Mouse (Mus musculus) retina, embryonic 14.5 days (tissue): ENCODE data around the gene Eef1a2.

ENCODE experiments used
- DNase-seq: peaks from one replicate; pipeline ENCODE4 v3.0.0-alpha.2; 2015; ENCODE audit warnings: low spot score

Gene Eef1a2

DNA sequence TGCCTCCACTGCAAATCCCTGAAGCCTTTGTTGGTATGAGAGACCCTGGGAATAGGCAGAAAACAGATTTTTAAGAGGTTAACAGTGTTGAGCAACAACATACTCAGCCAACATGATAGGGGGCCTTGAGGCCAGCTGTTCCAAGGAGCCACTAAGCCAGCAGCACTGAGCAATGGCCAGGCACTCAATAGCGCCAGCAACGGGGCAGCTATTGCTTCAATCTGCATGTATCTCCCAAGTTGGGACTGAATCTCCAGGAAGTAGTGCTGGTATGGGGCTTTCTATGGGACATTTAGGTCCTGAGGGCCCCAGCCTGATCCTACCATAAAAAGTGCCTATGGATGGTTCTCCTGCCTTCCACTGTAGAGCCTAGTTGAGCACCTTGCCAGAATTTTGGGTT lies 1.7 kb upstream of the Eef1a2 start:
- DNase-seq = no peak

DNA sequence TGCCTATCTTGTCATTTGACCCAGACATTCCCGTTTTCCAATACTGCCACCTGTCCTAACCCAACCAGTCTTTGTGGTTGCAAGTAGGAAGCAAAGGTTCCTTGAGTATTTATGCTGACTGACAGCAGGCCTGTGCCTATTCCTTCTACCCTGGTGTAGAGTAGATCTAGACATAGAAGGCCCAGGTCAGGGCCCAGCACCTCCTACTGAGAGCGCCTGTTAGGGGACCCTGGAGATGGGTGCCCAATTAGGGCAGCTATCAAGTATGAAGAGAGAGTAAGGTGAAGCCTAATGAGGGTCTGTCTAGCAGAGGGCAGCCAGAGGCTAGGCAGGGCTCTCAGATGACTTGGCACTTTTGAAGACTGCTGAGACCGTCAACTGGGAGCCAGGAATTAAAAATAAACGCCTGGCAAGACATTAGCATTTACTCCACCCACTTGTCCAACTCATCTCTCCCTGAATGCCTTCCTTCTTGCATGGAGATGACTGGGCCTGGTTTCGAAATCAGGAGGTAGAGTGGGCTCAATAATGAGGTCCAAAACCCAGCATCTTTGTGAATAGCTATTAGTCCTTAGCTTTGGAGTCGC lies 995 bp upstream of the Eef1a2 start:
- no peak for DNase-seq

DNA sequence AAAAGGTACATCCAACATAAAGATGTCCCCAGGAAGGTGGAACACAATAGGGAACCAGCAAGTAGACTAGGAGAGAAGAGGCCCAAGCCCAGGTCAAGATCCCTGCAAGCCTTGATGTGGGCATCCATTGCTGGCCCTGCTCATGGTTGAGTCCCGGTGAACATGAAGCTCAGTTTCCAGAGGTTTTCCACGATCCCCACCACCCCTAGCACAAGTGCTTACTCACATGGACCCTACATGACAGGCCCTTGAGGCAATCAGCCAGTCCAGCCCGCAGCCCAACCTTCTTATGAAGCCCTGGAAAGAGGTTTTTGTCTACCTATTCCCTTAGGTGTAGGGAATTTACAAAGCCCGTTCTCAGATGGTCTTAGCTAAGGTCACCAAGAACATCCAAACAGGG lies 366 bp upstream of the Eef1a2 start:
- DNase-seq = no peak

DNA sequence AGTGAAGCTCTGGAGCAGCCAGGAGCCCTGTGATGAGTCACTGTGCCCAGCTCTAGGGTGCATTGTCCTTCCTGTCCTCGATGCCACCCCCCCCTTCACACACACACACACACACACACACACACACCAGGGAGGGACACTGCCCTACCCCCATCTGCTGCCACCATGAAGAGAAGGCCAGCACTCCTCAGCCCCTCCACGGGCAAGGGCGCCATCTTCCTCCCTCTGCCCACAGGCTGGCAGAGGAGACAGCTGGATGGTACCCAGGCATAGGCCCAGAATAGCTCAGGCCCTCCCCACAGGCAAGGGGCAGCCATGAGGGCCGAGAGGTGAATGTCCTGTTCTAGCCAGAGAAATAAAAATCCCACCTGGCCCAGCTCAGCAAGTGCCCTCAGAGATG lies 1.0 kb downstream of the Eef1a2 start:
- DNase-seq = no peak

DNA sequence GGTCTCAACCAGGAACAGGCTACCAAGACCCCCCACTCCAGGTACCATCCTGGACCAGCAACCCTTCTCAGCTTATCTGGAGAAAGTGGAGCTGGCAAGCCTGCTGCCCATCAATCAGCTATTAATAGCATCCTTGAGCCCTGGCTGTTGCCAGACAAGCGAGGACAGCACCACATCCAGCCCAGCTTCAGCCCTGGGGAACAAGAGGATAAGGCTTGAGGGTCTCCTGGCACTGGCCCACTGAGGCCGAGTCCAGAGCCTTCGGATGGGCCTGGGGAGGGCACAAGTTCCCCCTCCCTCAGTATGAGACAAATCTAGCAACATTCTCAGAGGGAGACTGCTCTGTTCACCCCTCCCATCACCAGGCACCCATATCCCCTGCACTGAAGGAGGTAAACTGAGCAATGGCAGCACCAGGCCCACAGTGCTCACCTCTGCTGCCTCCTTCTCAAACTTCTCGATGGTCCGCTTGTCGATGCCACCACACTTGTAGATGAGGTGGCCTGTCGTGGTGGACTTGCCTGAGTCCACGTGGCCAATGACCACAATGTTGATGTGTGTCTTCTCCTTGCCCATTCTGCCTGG lies 1.9 kb downstream of the Eef1a2 start:
- no peak for DNase-seq

DNA sequence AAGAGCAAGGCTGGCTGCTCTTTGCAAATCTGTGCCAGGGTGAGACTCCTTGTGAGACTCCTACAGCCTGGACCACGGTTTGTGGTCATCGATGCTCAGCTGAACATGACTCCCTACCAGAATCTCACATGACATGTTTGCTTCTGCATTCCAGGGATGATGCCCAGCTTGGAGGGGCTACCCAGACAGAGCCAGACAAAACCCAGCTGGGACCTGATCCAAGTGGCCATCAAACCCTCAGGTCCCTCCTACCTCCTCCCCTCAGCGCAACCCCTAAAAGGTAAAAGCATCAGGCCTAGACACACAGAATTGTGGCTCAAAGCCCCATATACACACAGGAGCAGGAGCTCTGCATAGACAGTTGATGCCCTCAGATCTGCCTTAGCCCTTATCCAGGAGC lies 2.5 kb downstream of the Eef1a2 start:
- DNase-seq = no peak

DNA sequence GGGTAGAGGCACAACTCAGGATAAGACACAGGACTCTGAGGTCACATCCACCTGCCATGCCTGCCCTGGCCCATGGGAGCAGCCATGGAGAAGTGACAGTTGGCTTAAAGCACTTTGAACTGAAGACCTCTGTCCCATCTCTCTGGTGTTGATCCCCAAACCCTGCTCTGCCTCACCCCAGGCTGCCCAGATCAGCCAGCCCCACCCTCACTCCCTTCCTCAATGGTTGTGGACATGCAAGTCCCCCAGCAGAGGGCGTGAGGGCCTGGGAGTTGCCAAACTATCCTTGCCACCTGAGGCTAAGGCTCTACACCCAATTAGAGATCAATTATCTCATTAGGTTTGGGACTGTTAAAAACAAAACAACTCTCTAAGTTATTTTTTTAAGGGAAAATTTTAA lies 3.0 kb downstream of the Eef1a2 start:
- peak; percentile 60 for DNase-seq

DNA sequence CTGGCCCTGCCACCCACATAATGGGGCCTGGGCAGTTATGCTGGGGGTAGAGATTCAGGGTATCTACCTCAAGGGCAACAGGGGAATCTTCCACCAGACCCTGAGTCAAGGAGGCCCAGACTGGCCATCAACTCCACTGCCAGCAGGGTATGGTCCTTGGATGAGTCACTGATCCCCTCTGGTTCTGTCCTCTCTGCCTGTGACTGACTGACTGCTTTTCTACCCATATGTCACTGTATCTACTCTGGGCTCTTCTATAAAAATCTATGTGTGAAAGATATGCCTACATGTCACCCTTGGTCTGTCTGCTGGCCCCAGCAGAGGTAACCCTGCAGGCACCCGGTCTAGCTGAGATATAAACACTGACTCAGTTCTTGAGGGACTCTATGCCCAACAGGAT lies 3.7 kb downstream of the Eef1a2 start:
- no peak for DNase-seq

DNA sequence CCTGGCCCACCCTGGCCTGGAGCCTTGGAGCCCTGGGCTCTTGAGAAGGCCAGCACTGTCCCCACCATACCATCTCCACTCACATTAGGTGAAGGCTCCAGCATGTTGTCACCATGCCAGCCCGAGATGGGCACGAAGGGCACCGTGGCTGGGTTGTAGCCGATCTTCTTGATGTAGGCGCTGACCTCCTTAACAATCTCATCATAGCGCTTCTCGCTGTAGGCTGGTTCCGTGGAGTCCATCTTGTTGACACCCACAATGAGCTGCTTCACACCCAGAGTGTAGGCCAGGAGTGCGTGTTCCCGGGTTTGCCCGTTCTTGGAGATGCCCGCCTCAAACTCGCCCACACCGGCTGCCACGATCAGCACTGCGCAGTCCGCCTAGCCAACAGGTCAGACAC lies 4.1 kb downstream of the Eef1a2 start:
- no peak for DNase-seq

DNA sequence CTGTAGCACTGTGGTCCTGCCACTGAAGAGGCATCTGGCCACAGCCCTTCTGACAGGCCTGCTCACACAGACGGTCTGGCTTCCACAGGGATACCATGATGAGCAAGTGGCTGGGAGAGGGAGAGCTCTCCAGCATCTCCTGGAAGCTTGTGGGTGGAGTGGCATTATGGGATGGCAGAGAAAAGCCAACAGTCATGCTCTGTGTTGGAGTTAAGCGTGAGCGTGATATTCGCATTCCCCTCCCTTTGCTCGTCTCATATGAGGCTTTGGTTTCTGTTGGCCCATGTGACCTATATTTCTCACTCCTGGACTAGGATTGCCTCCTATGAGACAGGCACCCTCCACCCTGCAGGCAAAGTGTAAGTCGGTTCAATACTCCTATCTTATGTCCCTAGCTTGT lies 6.5 kb downstream of the Eef1a2 start:
- DNase-seq = no peak

DNA sequence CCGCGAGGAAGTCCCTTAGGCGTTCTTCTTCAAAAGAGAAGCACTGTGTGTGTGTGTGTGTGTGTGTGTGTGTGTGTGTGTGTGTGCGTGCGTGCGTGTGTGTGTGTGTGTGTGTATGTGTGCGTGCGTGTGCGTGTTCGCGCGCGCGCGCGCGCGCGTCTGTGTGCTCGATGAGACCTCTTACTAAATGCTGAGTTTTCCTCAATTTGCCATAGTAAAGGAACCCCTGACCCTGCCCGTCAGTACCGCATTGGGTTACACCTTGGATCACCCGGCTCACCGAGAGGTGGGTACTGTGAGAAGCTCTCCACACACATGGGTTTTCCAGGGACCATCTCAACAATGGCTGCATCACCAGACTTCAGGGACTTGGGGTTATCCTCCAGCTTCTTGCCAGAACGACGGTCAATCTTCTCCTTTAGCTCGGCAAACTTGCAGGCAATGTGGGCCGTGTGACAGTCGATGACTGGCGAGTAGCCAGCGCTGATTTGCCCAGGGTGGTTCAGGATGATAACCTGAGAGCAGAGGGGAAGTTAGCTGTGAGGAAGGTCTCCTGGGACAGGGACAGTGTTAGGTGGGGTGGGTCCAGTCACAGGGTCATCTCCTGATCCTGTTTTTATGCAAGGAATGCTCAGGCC lies 8.4 kb downstream of the Eef1a2 start:
- DNase-seq = no peak

DNA sequence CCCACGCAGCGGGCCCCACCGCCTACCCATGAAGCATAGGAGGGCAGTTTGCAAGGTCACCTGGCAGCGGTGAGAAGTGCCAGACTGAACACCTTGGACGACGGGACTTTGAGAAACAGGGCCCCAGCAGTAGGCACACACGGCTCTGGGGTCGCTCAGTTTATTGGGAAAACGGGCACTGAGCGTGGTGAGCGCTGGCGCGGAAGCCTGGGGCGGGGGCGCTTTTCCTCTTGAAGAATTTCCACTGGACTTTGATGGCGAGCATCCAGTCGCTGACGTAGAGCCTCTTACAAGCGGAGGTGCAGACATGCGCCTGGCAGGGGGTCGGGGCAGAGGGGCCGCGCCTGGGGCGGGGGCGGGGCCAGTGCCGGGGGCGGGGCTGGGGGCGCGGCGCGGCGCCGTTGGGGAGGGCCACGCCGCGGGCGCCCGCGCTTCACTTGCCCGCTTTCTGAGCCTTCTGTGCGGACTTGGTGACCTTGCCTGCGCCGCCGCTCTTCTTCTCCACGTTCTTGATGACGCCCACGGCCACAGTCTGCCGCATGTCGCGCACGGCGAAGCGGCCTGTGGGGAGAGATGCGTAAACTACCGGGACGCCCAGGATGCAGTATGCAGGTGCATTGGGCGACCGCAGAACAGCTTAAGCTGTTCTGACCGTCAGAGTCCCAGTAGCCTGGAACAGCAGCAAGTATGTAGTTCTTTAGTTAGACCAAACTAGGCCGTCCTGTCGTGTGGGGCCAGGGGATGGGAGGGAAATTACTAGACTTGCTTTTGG lies 9.1 kb downstream of the Eef1a2 start:
- peak; percentile 64 for DNase-seq

DNA sequence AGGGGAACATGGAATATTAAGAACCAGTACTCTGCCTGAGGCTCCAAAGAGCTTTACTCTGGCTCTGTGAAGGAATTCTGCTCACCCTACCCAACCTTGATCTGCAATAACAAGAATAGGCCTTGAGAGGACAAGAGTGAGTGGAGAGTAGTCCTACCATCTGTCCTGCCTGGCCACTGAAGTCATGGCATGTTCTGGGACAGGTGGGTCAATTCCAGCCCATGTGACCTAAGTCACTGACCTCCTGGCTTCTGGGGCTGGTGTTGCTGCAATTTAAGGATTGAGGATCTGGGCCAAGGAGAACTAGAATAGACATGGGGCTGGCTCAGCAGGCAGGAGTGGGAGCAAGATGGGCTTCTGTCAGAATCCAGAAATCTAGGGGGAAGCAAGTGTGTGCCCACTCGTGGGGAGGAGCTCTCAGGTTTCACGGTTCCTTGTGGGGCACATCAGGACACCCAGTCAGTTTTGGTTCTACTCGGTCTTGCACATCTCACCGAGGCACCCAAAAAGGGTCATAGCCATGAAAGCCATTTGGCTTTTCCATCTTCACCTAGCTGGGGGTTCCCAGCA lies 9.8 kb downstream of the Eef1a2 start:
- no peak for DNase-seq

DNA sequence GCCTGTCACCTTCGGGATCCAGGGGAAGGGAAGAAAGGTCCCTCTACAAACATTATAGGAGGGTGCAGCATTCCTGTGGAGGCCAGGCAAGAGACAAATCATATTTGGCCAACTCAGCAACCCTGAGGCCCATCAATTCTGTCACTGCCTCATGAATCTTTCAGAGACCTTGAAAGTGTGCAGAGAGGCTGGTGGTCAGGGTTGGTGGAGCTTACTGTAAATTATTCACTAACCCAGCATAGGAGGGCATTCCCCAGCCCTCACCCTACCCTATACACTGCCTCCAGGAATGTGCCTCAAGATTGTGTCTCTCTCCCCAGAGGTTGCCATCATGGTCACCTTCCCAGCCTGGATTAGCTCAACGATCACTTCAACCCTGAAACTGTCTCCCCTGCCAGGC lies 12.1 kb downstream of the Eef1a2 start:
- no peak for DNase-seq

DNA sequence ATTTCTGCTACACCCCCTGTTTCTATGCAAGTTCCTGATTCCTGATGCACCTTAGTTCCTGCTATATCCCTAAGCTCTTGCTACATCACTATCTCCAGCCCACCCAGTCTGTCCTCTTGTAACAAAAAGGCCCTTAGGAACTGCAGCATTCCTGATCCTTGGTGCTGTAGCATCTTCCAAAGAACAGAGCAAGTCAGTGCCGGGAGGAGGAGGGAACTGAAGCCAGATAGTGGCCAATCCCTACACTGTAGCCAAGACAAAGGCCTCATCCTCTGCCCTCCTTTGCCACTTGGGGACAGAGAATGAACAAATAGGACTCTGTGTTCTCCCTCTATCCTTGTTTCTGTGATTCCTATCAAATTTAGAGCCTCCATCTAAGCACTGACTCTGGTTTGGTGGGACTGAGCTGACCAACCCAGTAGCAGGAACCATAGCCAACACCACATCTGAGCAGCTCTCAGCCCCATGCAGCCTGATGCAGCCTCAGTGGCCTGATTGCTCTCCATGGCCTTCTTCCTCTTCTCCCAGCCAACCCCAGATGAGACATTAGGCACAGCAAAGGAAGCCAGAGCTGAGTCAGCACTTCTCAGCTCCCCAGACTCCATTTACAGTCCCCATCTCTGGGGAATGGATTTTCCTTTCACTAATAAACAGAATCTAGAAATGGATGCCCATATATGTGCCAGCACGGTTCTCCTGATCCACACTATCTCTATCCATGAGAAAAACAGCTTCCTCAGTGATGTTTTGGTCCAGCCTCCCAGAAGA lies 13.1 kb downstream of the Eef1a2 start:
- DNase-seq = no peak

DNA sequence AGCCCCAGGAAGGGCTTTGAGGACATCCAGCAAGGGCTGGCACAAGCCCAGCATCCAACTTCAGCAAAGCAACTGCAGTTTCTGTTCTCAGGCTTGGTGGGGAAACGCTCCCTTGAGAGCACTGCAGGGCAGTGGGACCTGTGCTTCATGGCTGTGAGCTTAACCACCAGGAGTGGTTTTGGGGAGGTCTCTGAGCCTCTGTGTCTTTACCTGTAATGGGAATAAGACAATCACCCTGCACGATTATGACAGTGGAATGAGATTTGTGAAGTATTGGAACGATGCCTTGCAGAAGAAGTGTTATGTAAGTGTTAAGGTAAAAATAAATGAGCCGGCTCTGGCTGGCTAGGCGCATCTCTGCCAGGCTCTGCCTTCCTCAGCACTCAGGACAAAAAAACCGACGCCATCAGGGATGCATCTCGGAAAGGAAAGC lies 14.1 kb downstream of the Eef1a2 start:
- DNase-seq = no peak

DNA sequence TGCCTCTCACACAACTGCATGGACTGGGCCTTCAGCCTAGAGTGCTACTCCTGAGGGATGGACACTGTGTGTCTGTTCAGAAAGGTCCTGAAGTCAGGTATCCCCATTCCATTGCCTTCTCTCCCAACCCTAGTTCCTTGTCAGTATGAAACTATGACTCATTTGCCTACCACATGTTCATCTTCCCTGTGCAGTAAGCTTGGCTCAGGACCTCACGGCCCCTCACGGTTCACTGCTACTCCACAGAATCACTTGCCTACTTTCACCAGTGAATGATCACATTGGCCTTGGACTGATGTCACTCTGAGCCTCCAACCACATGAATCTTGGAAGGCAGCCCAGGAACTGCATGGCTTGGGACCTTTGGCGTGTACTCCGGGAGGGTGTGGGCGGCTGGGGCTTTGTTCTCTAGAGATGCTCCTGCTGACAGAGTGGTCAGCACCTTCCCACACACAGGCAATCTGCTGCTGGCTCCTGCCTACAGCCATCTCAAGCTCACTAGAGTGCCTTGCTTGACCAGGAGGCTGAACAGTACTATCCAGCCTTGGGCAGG lies 17.1 kb downstream of the Eef1a2 start:
- DNase-seq = no peak

DNA sequence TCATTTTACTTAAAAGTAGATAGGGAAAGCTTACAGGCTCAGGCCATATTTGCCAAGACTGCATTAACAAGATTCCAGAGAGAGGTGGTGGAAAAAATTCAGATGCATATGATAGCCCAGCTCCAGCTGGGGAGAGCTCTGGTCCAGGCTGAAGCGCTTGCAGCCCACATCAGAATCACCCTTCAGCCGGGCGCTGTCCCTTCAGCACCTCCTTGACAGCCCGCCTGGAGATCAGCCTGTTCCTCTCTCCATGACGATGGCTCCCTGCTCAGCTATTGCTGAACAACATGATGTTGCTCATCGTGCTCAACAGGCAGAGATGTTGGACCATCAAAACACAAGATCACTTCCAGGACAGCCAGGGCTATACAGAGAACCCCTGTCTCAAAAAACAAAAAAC lies 19.9 kb downstream of the Eef1a2 start:
- DNase-seq = peak; percentile 64

DNA sequence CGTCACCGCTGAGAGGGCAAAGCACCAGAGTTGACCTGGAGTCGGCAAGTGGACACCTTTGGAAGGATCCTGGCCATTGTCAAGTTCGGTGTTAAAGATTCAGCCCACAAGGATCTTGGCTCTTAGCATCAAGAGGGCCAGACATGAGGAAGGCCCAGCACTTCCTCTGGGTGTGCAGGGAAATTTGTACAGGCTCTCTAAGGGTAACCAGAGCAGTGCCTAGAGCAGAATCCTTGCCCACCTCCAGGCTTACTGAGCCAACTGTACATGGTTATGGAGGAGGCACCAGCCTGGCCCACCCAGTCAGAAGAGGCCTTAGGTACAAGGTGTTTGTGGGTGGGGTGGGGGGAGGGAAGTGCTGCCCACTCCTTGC lies 21.4 kb downstream of the Eef1a2 start:
- DNase-seq = no peak

DNA sequence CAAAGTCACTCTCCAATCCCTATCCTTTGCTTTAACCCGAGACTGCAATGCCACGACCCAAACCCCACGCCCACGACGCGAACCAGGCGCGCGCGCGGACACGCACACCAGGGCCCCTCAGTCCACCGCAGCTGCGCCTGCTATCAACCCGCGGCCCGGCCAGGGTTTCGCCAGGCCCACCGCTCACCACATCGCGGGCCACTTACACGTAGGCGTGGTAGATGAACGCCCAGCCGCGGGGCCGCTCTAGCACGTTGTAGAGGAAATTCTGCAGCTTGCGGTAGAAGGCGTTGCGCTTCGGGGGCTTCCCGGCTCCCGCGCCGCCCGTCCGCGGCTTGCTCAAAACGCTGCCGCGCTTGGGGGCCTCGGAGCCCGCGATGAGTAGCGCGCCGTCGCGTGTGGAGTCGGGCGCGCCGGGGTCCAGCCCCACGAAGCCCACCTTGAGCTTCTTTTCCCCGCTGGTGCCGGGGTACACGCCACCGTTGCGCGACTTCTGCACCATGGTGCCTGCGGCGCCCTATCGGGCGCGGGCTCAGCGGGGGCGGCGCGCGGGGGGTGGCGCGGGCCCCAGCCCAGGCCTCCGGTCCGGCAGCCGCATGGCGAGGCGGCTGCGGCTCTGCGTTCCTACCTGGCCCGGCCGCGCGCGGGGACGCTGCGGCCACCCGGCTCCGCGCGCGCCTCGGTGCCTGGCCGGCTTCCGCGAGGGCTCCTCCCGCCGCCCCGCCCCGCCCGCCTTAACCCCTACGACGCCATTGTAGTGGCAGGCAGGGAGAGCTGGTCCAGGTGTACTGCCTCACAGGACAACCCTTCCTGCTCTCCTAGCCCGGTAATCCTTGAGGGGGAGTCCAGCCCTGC lies 22.0 kb downstream of the Eef1a2 start, which contains the start of gene Kcnq2:
Kcnq2 (minus strand) TSS at position 710 of the 855 bp plus-strand sequence.
- DNase-seq = peak; percentile 45
